Mouse (Mus musculus): ENCODE results near the gene Areg.

- no peak for TF ChIP-seq CTCF (IDR thresholded peaks at IDR 0.05; ENCODE audit: low read depth)
- no peak for TF ChIP-seq EP300 (optimal IDR thresholded peaks at IDR 0.05)
Measured at GRCm38 (mm10) chr5:91138970-91139369, 429 bp upstream of the Areg start.

Data from stomach, postnatal 0 days (tissue).